Mouse (Mus musculus) ES-E14 (cell line): ENCODE data around the gene Bspry.

Experiments
- CHD2 ChIP-seq: IDR thresholded peaks from 2 replicates; pipeline ENCODE4 v1.6.1; 2014; ENCODE audit warnings: mild to moderate bottlenecking, low read depth, low read length, inconsistent platforms
- HCFC1 ChIP-seq: IDR thresholded peaks from 2 replicates; pipeline ENCODE4 v1.6.1; 2012; ENCODE audit warnings: low read length, inconsistent platforms, borderline replicate concordance; ENCODE audit not compliant: insufficient read depth
- MAFK ChIP-seq: IDR thresholded peaks from 2 replicates; pipeline ENCODE4 v1.6.1; 2014; ENCODE audit warnings: mild to moderate bottlenecking, low read depth, low read length, inconsistent platforms; ENCODE audit not compliant: insufficient read depth
- ZC3H11A ChIP-seq: IDR thresholded peaks from 2 replicates; pipeline ENCODE4 v1.6.1; 2012; ENCODE audit warnings: low read depth, mild to moderate bottlenecking, inconsistent platforms, low read length, borderline replicate concordance

- TF ChIP-seq ZC3H11A, result no peak
- TF ChIP-seq MAFK, result peak; percentile 89
- no peak for TF ChIP-seq CHD2
- no peak for TF ChIP-seq HCFC1
Observed at GRCm38 (mm10) chr4:62431522-62431921, 48.3 kb upstream of the Bspry start.
